Mouse (Mus musculus): ENCODE data around the gene Orai3. TPM values are rescaled to one million over a fixed set of nuclear protein-coding genes. Genes with fewer than 3 reads are reported as not detected.

Gene Orai3
- total and polyA plus RNA-seq, 2 experiments = 10.2 to 21.1 TPM

- no peaks in the 10 kb centered on the region for H3K4me1 ChIP-seq (ENCODE audit: control insufficient read depth, insufficient read depth, low read length)
- H3K27ac ChIP-seq (replicated peaks; ENCODE audit: insufficient read depth, low read depth, low read length) = no peak overlapping the region
- H3K79me2 ChIP-seq (ENCODE audit: control insufficient read depth, insufficient read depth, low read length) = no peaks in the 10 kb centered on the region
- 80% methylated on average over 5 of the region's 5 CpGs for WGBS
- H3K4me3 ChIP-seq (ENCODE audit: insufficient read depth, low read depth, low read length) = no peak overlapping the region
- no peak for DNase-seq (ENCODE audit: extremely low read depth, low read depth, low spot score)
- no peaks in the 10 kb centered on the region for H3K27me3 ChIP-seq (ENCODE audit: control insufficient read depth, insufficient read depth, low read length)
- TF ChIP-seq POLR2A (IDR thresholded peaks at IDR 0.05; ENCODE audit: extremely low read depth, insufficient read depth, low read length) = no peak
- no peak for TF ChIP-seq CTCF (IDR thresholded peaks at IDR 0.05; ENCODE audit: low read depth, low read length)
- H3K9ac ChIP-seq (ENCODE audit: low read depth, low read length) = no peak overlapping the region
- peaks cover 7% of the 10 kb centered on the region; the same call in 1 of the 2 replicates for H3K36me3 ChIP-seq (ENCODE audit: control insufficient read depth, insufficient read depth, low read length)
These were observed 16.5 kb upstream of the Orai3 start for GRCm38 (mm10) chr7:127753158-127753557.

GRCm38 (mm10) chr7:127753741-127754140 lies 15.9 kb upstream of the Orai3 start:
- H3K4me1 ChIP-seq (ENCODE audit: control insufficient read depth, insufficient read depth, low read length) = no peaks in the 10 kb centered on the region
- peaks cover 7% of the 10 kb centered on the region; the same call in 1 of the 2 replicates for H3K36me3 ChIP-seq (ENCODE audit: control insufficient read depth, insufficient read depth, low read length)
- no peaks in the 10 kb centered on the region for H3K27me3 ChIP-seq (ENCODE audit: control insufficient read depth, insufficient read depth, low read length)
- no peak overlapping the region for H3K27ac ChIP-seq (replicated peaks; ENCODE audit: insufficient read depth, low read depth, low read length)
- no peak for TF ChIP-seq POLR2A (IDR thresholded peaks at IDR 0.05; ENCODE audit: extremely low read depth, insufficient read depth, low read length)
- no peak for TF ChIP-seq CTCF (IDR thresholded peaks at IDR 0.05; ENCODE audit: low read depth, low read length)
- no peaks in the 10 kb centered on the region for H3K79me2 ChIP-seq (ENCODE audit: control insufficient read depth, insufficient read depth, low read length)
- DNase-seq (ENCODE audit: extremely low read depth, low read depth, low spot score) = no peak
- H3K4me3 ChIP-seq (ENCODE audit: insufficient read depth, low read depth, low read length) = no peak overlapping the region
- H3K9ac ChIP-seq (ENCODE audit: low read depth, low read length) = no peak overlapping the region
- WGBS = 90% methylated on average over 7 of the region's 7 CpGs

GRCm38 (mm10) chr7:127759716-127760115 lies 9.9 kb upstream of the Orai3 start:
- H3K36me3 ChIP-seq (ENCODE audit: control insufficient read depth, insufficient read depth, low read length) = peaks cover 5% of the 10 kb centered on the region; the same call in 1 of the 2 replicates
- DNase-seq (ENCODE audit: extremely low read depth, low read depth, low spot score) = no peak
- TF ChIP-seq CTCF (IDR thresholded peaks at IDR 0.05; ENCODE audit: low read depth, low read length) = no peak
- no peaks in the 10 kb centered on the region for H3K27me3 ChIP-seq (ENCODE audit: control insufficient read depth, insufficient read depth, low read length)
- no peak overlapping the region for H3K27ac ChIP-seq (replicated peaks; ENCODE audit: insufficient read depth, low read depth, low read length)
- WGBS = 86% methylated on average over 6 of the region's 6 CpGs
- H3K4me1 ChIP-seq (ENCODE audit: control insufficient read depth, insufficient read depth, low read length) = no peaks in the 10 kb centered on the region
- no peaks in the 10 kb centered on the region for H3K79me2 ChIP-seq (ENCODE audit: control insufficient read depth, insufficient read depth, low read length)
- H3K9ac ChIP-seq (ENCODE audit: low read depth, low read length) = no peak overlapping the region
- H3K4me3 ChIP-seq (ENCODE audit: insufficient read depth, low read depth, low read length) = no peak overlapping the region

- H3K4me1 ChIP-seq (ENCODE audit: control insufficient read depth, insufficient read depth, low read length) = no peaks in the 10 kb centered on the region
- WGBS = 82% methylated on average over 3 of the region's 3 CpGs
- H3K36me3 ChIP-seq (ENCODE audit: control insufficient read depth, insufficient read depth, low read length) = peaks cover 5% of the 10 kb centered on the region; the same call in 1 of the 2 replicates
- H3K9ac ChIP-seq (ENCODE audit: low read depth, low read length) = no peak overlapping the region
- no peak overlapping the region for H3K4me3 ChIP-seq (ENCODE audit: insufficient read depth, low read depth, low read length)
- no peak for TF ChIP-seq CTCF (IDR thresholded peaks at IDR 0.05; ENCODE audit: low read depth, low read length)
- no peak for TF ChIP-seq POLR2A (IDR thresholded peaks at IDR 0.05; ENCODE audit: extremely low read depth, insufficient read depth, low read length)
- no peak overlapping the region for H3K27ac ChIP-seq (replicated peaks; ENCODE audit: insufficient read depth, low read depth, low read length)
- H3K79me2 ChIP-seq (ENCODE audit: control insufficient read depth, insufficient read depth, low read length) = no peaks in the 10 kb centered on the region
- no peak for DNase-seq (ENCODE audit: extremely low read depth, low read depth, low spot score)
- no peaks in the 10 kb centered on the region for H3K27me3 ChIP-seq (ENCODE audit: control insufficient read depth, insufficient read depth, low read length)
These were observed 9.1 kb upstream of the Orai3 start for GRCm38 (mm10) chr7:127760478-127760877.

GRCm38 (mm10) chr7:127761026-127761425 lies 8.6 kb upstream of the Orai3 start:
- Histone ChIP-seq H3K79me2 (ENCODE audit: control insufficient read depth, insufficient read depth, low read length) (no peaks in the 10 kb centered on the region), H3K27ac (replicated peaks; ENCODE audit: insufficient read depth, low read depth, low read length) (no peak overlapping the region), H3K4me1 (ENCODE audit: control insufficient read depth, insufficient read depth, low read length) (no peaks in the 10 kb centered on the region), H3K4me3 (ENCODE audit: insufficient read depth, low read depth, low read length) (no peak overlapping the region), H3K36me3 (ENCODE audit: control insufficient read depth, insufficient read depth, low read length) (peaks cover 5% of the 10 kb centered on the region; the same call in 1 of the 2 replicates), H3K27me3 (ENCODE audit: control insufficient read depth, insufficient read depth, low read length) (no peaks in the 10 kb centered on the region), H3K9ac (ENCODE audit: low read depth, low read length) (no peak overlapping the region)
- WGBS = 13% methylated on average over 7 of the region's 7 CpGs
- TF ChIP-seq POLR2A (IDR thresholded peaks at IDR 0.05; ENCODE audit: extremely low read depth, insufficient read depth, low read length) (no peak), CTCF (IDR thresholded peaks at IDR 0.05; ENCODE audit: low read depth, low read length) (peak; percentile 96)
- peak; percentile 41 for DNase-seq (ENCODE audit: extremely low read depth, low read depth, low spot score)

- Histone ChIP-seq H3K4me3 (ENCODE audit: insufficient read depth, low read depth, low read length) (no peak overlapping the region), H3K79me2 (ENCODE audit: control insufficient read depth, insufficient read depth, low read length) (no peaks in the 10 kb centered on the region), H3K36me3 (ENCODE audit: control insufficient read depth, insufficient read depth, low read length) (peaks cover 5% of the 10 kb centered on the region; the same call in 1 of the 2 replicates), H3K27me3 (ENCODE audit: control insufficient read depth, insufficient read depth, low read length) (no peaks in the 10 kb centered on the region), H3K4me1 (ENCODE audit: control insufficient read depth, insufficient read depth, low read length) (no peaks in the 10 kb centered on the region), H3K27ac (replicated peaks; ENCODE audit: insufficient read depth, low read depth, low read length) (no peak overlapping the region), H3K9ac (ENCODE audit: low read depth, low read length) (no peak overlapping the region)
- DNase-seq (ENCODE audit: extremely low read depth, low read depth, low spot score) = no peak
- TF ChIP-seq POLR2A (IDR thresholded peaks at IDR 0.05; ENCODE audit: extremely low read depth, insufficient read depth, low read length) = no peak
- no peak for TF ChIP-seq CTCF (IDR thresholded peaks at IDR 0.05; ENCODE audit: low read depth, low read length)
- WGBS = 90% methylated on average over 4 of the region's 4 CpGs
These were observed 6.0 kb upstream of the Orai3 start for GRCm38 (mm10) chr7:127763642-127764041.
